Mouse (Mus musculus) heart, embryonic 10.5 days (tissue): ENCODE data around the gene Olfr484. TPM values are rescaled to one million over a fixed set of nuclear protein-coding genes. Genes with fewer than 3 reads are reported as not detected.
"Not testable (repeated sequence)": the region's sequence is repeated elsewhere in the genome, so short reads cannot be mapped to it uniquely, and the experiment has no call there.

ENCODE experiments used
- DNase-seq: peaks from one replicate; pipeline ENCODE4 v3.0.0-alpha.2; 2017; ENCODE audit warnings: low spot score
- H3K27ac ChIP-seq: fragments of 300-500 bp; sonication (generic); 2 replicates; pipeline ENCODE4 v1.5.1; 2016; ENCODE audit warnings: mild to moderate bottlenecking
- H3K27me3 ChIP-seq: fragments of 300-500 bp; sonication (generic); 2 replicates; pipeline ENCODE4 v1.6.1; 2016; ENCODE audit warnings: mild to moderate bottlenecking; ENCODE audit not compliant: poor library complexity, insufficient read depth, severe bottlenecking
- H3K36me3 ChIP-seq: fragments of 300-500 bp; sonication (generic); 2 replicates; pipeline ENCODE4 v1.6.1; 2016; ENCODE audit warnings: mild to moderate bottlenecking, moderate library complexity
- H3K4me1 ChIP-seq: fragments of 300-500 bp; sonication (generic); 2 replicates; pipeline ENCODE4 v1.6.1; 2016; ENCODE audit warnings: mild to moderate bottlenecking
- H3K4me3 ChIP-seq: fragments of 300-500 bp; sonication (generic); 2 replicates; pipeline ENCODE4 v1.5.1; 2016; ENCODE audit warnings: mild to moderate bottlenecking, moderate library complexity
- H3K9me3 ChIP-seq: fragments of 300-500 bp; sonication (generic); 2 replicates; pipeline ENCODE4 v1.6.1; 2016; ENCODE audit warnings: mild to moderate bottlenecking, moderate library complexity
- WGBS: fragments of 180-500 bp; shearing (Covaris S2); methylation state at CpG from one replicate; pipeline ENCODE4 v1.1.7; 2016; 5-methylcytosine and 5-hydroxymethylcytosine counted together
- polyA plus RNA-seq: library from polyadenylated mRNA; unstranded; fragments of >200 nt; fragmentation: Nextera tagmentation; extraction: Ambion mirVana; gene quantifications from 2 replicates; pipeline ENCODE4 v1.2.1, GENCODE M21; 2016

The Olfr484 gene
- not detected in 2 replicates for polyA plus RNA-seq

DNA sequence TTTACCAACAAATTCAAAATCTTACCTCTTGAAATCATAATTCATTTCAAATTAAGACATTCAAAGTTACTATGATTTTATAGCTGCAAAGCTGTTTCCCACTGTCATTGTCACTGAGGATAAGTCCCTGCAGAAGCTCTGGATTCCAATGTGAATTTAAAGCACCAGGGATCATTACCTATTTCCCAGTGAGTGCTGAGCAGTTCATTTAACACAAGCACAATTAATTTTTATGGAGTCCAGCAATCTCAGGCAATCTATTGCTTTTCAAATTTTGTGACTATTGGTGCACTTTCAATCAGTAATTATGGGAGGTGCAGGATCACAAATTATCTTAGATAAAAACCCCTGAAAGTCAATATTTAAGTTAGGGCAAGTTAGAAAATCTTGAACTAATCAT, at the start of gene Olfr484:
Gene Olfr484 (minus strand): TSS at position 101 of the 400 bp plus-strand sequence.
- Histone ChIP-seq H3K4me3 (no peak within 1 kb of the TSS), H3K36me3 (no peaks in the 10 kb centered on the region), H3K4me1 (no peaks in the 10 kb centered on the region), H3K27ac (no peak within 1 kb of the TSS), H3K27me3 (no peaks in the 10 kb centered on the region), H3K9me3 (no peaks in the 10 kb centered on the region)
- no peak for DNase-seq

DNA sequence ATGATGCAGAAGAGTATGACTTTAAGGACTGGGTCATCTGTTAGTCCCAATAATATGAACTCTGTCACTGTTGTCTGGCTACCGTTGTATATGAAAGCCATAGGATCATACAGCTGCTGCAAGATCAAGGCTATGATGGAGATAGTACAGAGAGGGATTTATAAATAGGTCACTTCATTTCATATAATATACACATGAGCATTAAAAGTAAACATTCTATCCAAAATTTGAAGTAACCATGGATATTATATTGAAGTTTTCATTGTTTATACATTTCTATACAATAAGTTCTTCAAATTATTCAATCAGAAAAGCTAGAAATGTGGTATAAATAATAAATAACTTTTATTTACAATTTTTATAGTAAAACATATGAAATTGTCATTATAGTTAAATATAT, 45.4 kb upstream of the Olfr484 start, which contains the start of gene Olfr486:
Gene Olfr486 (minus strand): TSS at position 101 of the 400 bp plus-strand sequence.
- H3K36me3 ChIP-seq, H3K4me1 ChIP-seq, H3K9me3 ChIP-seq, DNase-seq, H3K27me3 ChIP-seq, H3K27ac ChIP-seq, H3K4me3 ChIP-seq: not testable (repeated sequence)
- WGBS: 100% methylated on average over 1 of the region's 1 CpGs

DNA sequence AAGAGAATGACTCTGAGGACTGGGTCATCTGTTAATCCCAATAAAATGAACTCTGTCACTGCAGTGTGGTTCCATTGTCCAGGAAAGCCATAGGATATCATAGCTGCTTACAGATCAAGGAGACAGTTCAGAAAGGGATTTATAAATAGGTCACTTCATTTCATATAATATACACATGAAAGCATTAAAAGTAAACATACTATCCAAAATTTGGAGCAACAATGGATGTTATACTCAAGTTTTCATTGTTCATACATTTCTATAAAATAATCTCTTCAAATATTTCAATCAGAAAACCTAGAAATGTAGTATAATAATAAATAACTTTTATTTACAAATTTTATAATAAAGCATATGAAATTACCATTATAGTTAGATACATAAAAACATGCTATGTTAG, 32.5 kb upstream of the Olfr484 start, which contains the start of gene Olfr485:
Gene Olfr485 (minus strand): TSS at position 101 of the 400 bp plus-strand sequence.
- Histone ChIP-seq H3K4me3 (no peak within 1 kb of the TSS), H3K36me3 (no peaks in the 10 kb centered on the region), H3K4me1 (no peaks in the 10 kb centered on the region), H3K27me3 (no peaks in the 10 kb centered on the region), H3K9me3 (no peaks in the 10 kb centered on the region), H3K27ac (no peak within 1 kb of the TSS)
- no peak for DNase-seq

DNA sequence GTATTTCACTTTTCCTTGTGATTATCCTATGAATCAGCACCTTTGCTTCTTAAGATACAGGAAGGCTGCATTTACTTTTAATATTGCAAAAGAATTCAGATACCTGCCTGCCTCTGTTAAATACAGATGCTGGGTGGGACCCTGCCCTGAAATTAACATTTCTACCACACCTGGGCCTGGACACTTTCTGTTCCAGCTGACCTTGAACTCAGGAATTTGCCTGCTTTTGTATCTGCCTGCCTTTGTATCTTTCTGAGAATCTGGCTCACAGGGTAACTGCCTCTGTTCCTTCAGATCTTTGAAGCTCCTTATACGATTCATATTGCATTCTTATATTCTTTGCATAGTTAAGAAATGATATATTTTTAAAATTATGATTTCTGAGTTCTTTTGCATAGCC, 5.8 kb downstream of the Olfr484 start:
- 58% methylated on average over 1 of the region's 1 CpGs for WGBS

DNA sequence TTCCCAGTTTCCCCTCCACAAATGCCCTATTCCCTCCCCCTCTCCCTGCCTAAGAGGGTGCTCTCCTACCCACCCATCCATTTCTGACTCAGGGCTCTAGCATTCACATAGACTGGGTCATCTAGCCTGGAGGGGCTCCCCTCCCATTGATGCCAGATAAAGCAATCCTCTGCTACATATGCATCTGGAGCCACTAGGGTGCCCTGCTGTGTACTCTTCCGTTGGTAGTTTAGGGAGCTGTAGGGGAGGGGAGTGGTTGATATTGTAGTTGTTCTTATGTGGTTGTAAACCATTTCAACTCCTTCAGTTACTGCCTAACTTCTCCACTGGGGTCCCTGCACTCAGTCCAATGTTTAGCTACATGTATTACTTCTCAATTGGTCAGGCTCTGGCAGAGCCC, 6.6 kb downstream of the Olfr484 start:
- H3K27me3 ChIP-seq: no peaks in the 10 kb centered on the region
- H3K36me3 ChIP-seq: no peaks in the 10 kb centered on the region
- no peak for DNase-seq
- H3K9me3 ChIP-seq: no peaks in the 10 kb centered on the region
- no peak overlapping the region for H3K4me3 ChIP-seq
- no peak overlapping the region for H3K27ac ChIP-seq
- 9% methylated on average over 1 of the region's 1 CpGs for WGBS
- no peaks in the 10 kb centered on the region for H3K4me1 ChIP-seq

More for the DNA sequence above, 5.8 kb downstream of the Olfr484 start:
- DNase-seq: no peak
- H3K27ac ChIP-seq: no peak overlapping the region
- H3K27me3 ChIP-seq: no peaks in the 10 kb centered on the region
- no peaks in the 10 kb centered on the region for H3K36me3 ChIP-seq
- no peaks in the 10 kb centered on the region for H3K4me1 ChIP-seq
- no peaks in the 10 kb centered on the region for H3K9me3 ChIP-seq
- H3K4me3 ChIP-seq: no peak overlapping the region

DNA sequence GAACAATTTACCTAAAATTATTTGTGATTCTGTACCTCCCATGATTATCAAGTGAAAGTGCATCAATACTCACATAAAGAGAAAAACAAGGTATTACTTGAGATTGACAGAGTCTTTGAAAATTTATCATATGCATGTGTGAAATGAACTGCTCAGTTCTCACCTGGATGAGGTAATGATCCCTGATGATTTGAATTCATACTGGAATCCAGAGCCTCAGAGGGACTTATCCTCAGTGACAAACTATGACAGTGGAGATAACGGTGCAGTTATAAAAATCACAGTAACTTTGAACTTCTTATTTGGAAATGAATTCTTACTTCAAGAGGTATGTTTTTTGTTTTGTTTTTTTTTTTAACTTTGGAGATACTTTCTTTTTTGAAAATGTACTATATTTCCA, 26.7 kb downstream of the Olfr484 start, which contains the start of gene Olfr483:
Gene Olfr483 (plus strand): TSS at position 301 of the 400 bp plus-strand sequence.
- Histone ChIP-seq H3K27me3 (no peaks in the 10 kb centered on the region), H3K27ac (no peak within 1 kb of the TSS), H3K9me3 (no peaks in the 10 kb centered on the region), H3K36me3 (no peaks in the 10 kb centered on the region), H3K4me3 (no peak within 1 kb of the TSS), H3K4me1 (no peaks in the 10 kb centered on the region)
- DNase-seq: no peak
- 79% methylated on average over 1 of the region's 1 CpGs for WGBS

DNA sequence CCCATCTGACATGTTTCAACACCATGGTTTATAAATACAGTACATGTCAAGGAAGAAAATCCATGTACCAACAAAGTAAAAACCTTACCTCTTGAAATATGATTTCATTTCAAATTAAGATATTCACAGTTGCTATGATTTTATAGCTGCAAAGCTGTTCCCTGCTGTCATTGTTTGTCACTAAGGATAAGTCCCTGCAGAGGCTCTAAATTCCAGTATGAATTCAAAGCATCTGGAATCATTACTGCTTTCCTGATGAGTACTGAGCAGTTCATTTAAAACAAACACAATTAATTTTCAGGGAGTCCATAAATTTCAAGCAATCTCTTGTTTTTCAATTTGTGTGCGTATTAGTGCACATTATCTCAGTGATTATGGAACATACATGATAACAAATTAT, 29.8 kb downstream of the Olfr484 start, which contains the start of gene Olfr482:
Gene Olfr482 (minus strand): TSS at position 101 of the 400 bp plus-strand sequence.
- 69% methylated on average over 1 of the region's 1 CpGs for WGBS
- no peak within 1 kb of the TSS for H3K27ac ChIP-seq
- H3K36me3 ChIP-seq: no peaks in the 10 kb centered on the region
- no peak within 1 kb of the TSS for H3K4me3 ChIP-seq
- no peaks in the 10 kb centered on the region for H3K4me1 ChIP-seq
- H3K9me3 ChIP-seq: no peaks in the 10 kb centered on the region
- no peak for DNase-seq
- H3K27me3 ChIP-seq: no peaks in the 10 kb centered on the region

DNA sequence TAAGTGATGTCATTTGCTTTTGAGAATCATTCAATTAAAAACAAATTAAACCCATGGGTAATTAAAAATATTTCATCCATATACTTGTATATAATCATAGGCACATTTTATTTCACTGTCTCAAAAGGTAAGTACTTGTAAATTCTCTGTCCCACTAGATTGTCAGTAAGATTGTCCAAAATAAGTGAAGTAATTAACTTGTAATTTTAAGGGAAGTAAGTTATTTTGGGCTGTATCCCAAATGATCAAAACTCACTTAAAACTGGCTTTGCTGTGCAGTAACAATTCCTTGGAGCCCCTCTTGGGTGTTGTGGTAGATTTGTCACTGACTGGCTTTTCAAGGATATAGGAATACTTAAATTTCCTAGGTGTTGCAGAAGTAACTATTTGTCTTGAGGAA, 47.7 kb downstream of the Olfr484 start, which contains the start of gene Olfr481:
Gene Olfr481 (plus strand): TSS at position 301 of the 400 bp plus-strand sequence.
- H3K36me3 ChIP-seq: no peaks in the 10 kb centered on the region
- DNase-seq: no peak
- H3K4me1 ChIP-seq: no peaks in the 10 kb centered on the region
- no peaks in the 10 kb centered on the region for H3K9me3 ChIP-seq
- no peaks in the 10 kb centered on the region for H3K27me3 ChIP-seq
- no peak within 1 kb of the TSS for H3K27ac ChIP-seq
- no peak within 1 kb of the TSS for H3K4me3 ChIP-seq

Other genes starting within 250 kb of the Olfr484 start
- gene Olfr472, start 229.5 kb downstream of the Olfr484 start, polyA plus RNA-seq: 0.03 TPM in 1 of 2 replicates, not detected in the other
- not detected in 2 replicates for gene Olfr473, start 197.0 kb downstream of the Olfr484 start, polyA plus RNA-seq
- gene Olfr474, start 172.8 kb downstream of the Olfr484 start, polyA plus RNA-seq: not detected in 2 replicates
- gene Olfr476, start 162.6 kb downstream of the Olfr484 start, polyA plus RNA-seq: not detected in 2 replicates
- gene Olfr477, start 140.8 kb downstream of the Olfr484 start, polyA plus RNA-seq: not detected in 2 replicates
- not detected in 2 replicates for gene Olfr478, start 93.5 kb downstream of the Olfr484 start, polyA plus RNA-seq
- gene Olfr479, start 76.8 kb downstream of the Olfr484 start, polyA plus RNA-seq: not detected in 2 replicates
- gene Olfr480, start 60.1 kb downstream of the Olfr484 start, polyA plus RNA-seq: not detected in 2 replicates
- gene Olfr481, start 47.6 kb downstream of the Olfr484 start, polyA plus RNA-seq: not detected in 2 replicates
- gene Olfr482, start 29.9 kb downstream of the Olfr484 start, polyA plus RNA-seq: not detected in 2 replicates
- not detected in 2 replicates for gene Olfr483, start 26.6 kb downstream of the Olfr484 start, polyA plus RNA-seq
- not detected in 2 replicates for gene Olfr485, start 32.4 kb upstream of the Olfr484 start, polyA plus RNA-seq
- gene Olfr486, start 45.3 kb upstream of the Olfr484 start, polyA plus RNA-seq: not detected in 2 replicates
- gene Olfr487, start 87.2 kb upstream of the Olfr484 start, polyA plus RNA-seq: not detected in 2 replicates
- not detected in 2 replicates for gene Olfr488, start 130.9 kb upstream of the Olfr484 start, polyA plus RNA-seq
- gene Olfr490, start 161.5 kb upstream of the Olfr484 start, polyA plus RNA-seq: not detected in 2 replicates
- not detected in 2 replicates for gene Olfr491, start 186.0 kb upstream of the Olfr484 start, polyA plus RNA-seq
- gene Olfr492, start 196.2 kb upstream of the Olfr484 start, polyA plus RNA-seq: not detected in 2 replicates
- not detected in 2 replicates for gene Olfr493, start 219.5 kb upstream of the Olfr484 start, polyA plus RNA-seq
- not detected in 2 replicates for gene Olfr494, start 237.9 kb upstream of the Olfr484 start, polyA plus RNA-seq